Mouse (Mus musculus): ENCODE results near the gene Ccdc93.

Gene Ccdc93

DNA sequence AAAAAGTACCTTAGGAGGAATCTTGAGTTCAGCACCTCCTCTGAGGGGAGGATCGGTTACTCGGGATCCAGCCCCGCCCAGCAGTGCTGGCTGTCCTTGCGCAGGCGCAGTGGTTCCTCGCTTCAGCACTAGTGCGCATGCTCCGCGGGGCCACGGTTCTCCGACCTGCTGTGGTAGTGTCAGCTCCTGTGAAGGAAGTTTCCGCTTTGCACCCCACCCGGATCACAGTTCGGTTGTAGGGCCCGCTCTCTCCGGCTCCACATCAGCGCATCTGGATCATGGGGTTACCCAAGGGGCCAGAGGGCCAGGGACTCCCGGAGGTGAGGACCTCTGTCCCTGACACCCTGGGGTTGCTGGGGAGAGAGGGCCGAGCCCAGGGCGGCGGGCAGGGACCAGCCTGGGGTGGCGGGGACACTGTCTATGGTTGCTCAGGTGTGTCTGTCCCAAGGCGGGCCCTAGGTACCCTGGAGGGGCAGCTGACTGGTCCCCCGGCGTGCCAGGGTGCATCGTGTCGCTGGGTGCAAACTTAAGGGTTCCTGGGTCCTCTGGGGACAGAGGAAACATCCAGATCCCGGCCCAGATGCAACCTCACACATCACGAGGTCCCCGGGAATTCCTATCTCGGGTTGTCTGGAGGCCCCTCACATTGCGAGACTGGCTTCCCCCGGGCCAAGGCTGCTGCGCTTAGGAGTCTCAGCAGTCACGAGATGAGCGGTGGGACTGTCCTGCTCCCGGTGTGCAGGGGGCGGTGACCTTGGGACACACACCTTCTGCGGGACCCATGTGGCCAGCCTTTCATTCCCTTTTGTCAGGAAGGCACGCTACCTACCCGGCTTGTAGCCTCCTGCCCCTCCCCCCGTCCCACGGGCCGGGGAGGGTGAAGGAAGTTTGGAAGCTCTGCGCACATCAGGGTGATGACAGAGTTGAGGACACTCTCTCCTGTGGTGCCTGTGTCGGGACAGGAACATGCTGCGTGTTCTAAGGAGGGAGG is at the start of gene Ccdc93:
Gene Ccdc93 (plus strand): TSS at position 112 of the 991 bp plus-strand sequence.
- in situ Hi-C loops (cut with MboI) = loop anchor here (10.0 kb wide), 1 partner anchor 124 kb away; no protein-coding TSS in a partner anchor

GRCm38 (mm10) chr1:121381562-121381961 is 49.3 kb upstream of the Ccdc93 start:
- in situ Hi-C loops (cut with MboI) = no loop called here

- in situ Hi-C loops (cut with MboI) = no loop called here
Measured at GRCm38 (mm10) chr1:121388312-121388711, 42.5 kb upstream of the Ccdc93 start.

DNA sequence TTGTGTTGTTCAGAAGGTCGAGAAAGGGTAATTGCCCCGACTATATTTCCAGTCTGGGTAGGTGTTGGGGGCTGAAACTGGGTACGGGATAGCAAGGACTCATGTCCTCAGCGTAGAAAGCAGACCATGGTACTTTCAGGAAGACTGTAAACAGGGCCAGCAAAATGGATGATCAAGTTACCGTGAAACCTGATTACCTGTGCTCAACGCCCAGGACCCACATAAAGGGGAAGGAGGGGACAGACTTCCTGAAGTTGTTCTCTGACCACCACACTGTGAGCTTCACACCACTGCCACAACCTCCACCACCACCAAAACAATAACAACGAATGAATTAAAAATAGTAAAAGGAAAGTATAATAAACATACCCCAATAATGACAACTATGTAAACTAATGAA is 42.1 kb upstream of the Ccdc93 start:
- in situ Hi-C loops (cut with MboI) = no loop called here

DNA sequence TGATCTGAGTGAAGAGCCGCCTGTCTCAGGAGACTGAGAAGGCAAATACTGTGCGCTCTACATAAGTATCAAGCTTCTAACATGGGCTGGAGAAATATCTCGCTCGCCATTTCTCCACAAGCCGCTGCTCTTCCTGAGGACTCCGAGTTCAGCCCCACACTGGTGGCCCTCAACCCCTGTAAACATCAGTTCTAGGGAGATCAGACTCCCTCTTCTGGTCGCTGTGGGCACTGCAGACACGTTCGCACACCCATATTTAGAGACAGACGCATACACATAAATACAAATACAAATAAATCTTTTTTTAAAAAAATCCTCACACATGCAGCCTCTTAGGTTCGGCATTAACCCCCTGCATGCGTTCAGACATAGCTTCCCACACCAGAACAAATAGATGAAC is 41.3 kb upstream of the Ccdc93 start:
- in situ Hi-C loops (cut with MboI) = no loop called here

DNA sequence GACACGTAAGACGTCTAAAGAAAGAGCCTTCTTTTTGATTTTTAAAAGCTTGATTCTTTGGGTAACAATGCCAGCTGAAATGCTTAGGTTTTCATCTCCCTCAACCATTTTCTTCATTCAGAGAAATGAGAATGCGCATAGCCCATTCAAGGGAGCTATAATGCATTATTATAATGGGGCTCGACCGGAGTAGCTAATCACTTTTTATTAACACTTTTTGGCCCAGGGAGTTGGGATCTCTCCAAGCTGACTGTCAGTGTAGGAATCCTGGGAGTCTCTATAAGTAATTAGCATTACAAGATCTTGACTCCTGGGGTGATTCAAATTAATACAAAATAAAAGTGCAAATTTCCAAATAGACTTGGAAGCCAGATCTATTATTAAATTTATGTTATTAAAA is 40.8 kb upstream of the Ccdc93 start:
- in situ Hi-C loops (cut with MboI) = no loop called here

GRCm38 (mm10) chr1:121390421-121390820 is 40.4 kb upstream of the Ccdc93 start:
- in situ Hi-C loops (cut with MboI) = no loop called here

DNA sequence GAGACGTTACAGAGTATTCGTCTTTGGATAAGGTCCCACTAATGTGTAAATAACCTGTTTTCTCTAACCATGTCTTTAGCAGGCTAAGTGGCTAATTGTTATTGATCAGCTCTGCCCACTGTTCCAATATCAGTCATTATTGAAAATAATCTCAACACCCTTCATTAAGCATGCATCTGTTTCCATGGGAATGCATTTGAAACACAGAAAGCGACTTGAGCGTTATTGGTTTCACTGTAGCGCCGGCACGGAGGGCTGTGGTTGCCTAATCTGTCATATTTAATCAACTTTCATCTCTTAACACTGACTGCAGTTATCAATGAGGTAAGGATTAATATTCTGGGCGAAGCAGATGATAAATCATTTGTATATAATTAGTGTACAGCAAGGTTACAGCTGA is 40.0 kb upstream of the Ccdc93 start:
- in situ Hi-C loops (cut with MboI) = no loop called here

- in situ Hi-C loops (cut with MboI) = no loop called here
Measured at GRCm38 (mm10) chr1:121393117-121393516, 37.7 kb upstream of the Ccdc93 start.

DNA sequence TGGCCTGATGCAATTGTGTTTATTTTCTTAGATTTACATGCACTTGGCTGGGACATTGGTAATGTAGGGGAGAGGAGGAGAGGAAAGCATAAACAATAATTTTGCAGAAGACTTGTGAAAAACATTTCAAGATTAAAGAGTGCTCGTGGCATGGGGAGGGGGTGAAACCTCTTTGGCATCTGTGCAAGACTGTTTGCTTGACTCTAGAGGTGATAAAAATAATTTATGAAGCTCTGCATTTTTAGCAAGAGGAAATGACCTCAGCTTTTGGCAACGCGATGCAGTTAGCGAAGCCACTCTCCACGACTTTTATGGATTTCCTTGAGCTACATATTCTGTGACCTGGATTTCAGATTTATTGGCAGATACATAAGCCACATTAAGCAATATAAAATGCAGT is 36.1 kb upstream of the Ccdc93 start:
- in situ Hi-C loops (cut with MboI) = no loop called here

DNA sequence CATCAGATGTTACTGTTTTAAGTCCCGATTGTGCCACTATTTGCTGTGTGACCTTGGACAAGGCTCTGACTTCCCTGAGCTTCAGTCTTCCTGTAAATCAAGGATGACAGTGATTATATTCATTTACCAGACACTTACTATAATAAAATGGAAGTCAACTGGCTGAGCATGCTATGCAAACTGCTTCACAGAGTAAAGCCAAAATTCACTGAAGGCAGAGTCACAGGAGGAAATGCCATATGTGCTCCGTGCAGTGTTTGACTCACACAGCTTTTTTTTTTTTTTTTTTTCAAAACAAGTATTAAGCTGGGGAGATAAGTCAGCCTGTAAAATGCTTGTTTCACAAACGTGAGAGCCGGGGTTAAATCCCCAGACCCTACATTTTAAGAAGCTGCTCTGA is 34.3 kb upstream of the Ccdc93 start:
- in situ Hi-C loops (cut with MboI) = no loop called here

DNA sequence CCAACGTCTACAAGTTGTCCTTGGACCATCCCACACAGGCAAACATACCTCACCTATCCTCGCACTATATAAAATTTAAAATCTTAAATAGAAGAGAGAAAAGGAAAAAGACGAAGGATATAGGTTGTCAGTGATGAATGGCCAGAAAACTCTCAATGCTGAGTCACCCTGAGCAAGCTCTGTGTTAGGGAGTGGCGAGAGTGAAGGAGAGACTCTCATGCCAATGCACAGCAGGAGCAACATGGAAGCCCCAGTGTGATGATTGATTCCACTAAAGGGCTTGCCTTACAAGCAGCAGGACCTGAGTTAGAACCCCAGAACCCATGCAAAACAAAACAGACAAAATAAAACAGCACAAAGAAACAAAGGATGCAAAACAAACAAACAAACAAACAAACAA is 32.6 kb upstream of the Ccdc93 start:
- in situ Hi-C loops (cut with MboI) = no loop called here

GRCm38 (mm10) chr1:121398986-121399881 is 31.6 kb upstream of the Ccdc93 start:
- in situ Hi-C loops (cut with MboI) = no loop called here

GRCm38 (mm10) chr1:121400243-121400642 is 30.6 kb upstream of the Ccdc93 start:
- in situ Hi-C loops (cut with MboI) = loop anchor here (10.0 to 25.0 kb wide), 2 partner anchors 145 to 813 kb away; no protein-coding TSS in a partner anchor

DNA sequence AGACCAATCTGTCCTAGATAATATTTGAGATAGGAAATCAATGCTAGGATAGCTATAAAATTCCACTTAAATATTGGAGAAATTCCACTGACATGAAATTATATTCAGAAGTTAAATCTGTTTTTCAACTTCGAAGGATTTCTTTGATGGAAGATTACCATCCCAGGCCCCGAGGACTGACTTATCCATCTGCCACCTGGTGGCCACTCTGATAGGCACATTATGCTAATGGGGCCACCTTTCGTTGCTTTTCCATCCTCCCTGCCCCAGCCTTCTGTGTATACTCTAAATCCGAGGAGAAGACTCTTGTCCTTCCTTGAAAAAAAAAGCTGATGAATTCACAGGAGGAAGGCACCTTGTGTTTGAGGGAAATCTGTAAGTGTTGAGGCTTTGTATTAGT is 11.8 kb upstream of the Ccdc93 start:
- in situ Hi-C loops (cut with MboI) = loop anchor here (25.0 kb wide), 1 partner anchor 832 kb away; no protein-coding TSS in a partner anchor

- in situ Hi-C loops (cut with MboI) = loop anchor here (25.0 kb wide), 1 partner anchor 832 kb away; no protein-coding TSS in a partner anchor
Measured at GRCm38 (mm10) chr1:121419569-121420265, 11.1 kb upstream of the Ccdc93 start.

- in situ Hi-C loops (cut with MboI) = loop anchor here (10.0 kb wide), 1 partner anchor 124 kb away; no protein-coding TSS in a partner anchor
Measured at GRCm38 (mm10) chr1:121430183-121430937, 489 bp upstream of the Ccdc93 start.

DNA sequence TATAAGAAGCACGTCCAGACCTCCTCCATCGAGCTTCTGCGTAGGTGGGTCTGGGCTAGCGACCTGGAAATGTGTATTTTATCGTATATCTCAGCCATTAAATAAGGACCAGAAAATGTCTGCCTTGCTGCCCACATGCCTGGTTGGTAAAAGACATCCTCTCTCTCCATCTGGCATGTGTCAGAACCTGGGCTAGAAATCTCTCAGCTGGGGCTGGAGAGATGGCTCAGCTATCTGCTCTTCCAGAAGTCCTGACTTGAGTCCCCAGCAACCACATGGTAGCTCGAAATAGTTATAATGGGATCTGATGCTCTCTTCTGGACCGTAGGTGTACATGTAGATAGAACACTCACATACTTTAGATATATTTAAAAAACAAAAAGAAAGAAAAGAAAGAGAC is 5.1 kb downstream of the Ccdc93 start:
- in situ Hi-C loops (cut with MboI) = loop anchor here (10.0 kb wide), 1 partner anchor 119 kb away; no protein-coding TSS in a partner anchor

DNA sequence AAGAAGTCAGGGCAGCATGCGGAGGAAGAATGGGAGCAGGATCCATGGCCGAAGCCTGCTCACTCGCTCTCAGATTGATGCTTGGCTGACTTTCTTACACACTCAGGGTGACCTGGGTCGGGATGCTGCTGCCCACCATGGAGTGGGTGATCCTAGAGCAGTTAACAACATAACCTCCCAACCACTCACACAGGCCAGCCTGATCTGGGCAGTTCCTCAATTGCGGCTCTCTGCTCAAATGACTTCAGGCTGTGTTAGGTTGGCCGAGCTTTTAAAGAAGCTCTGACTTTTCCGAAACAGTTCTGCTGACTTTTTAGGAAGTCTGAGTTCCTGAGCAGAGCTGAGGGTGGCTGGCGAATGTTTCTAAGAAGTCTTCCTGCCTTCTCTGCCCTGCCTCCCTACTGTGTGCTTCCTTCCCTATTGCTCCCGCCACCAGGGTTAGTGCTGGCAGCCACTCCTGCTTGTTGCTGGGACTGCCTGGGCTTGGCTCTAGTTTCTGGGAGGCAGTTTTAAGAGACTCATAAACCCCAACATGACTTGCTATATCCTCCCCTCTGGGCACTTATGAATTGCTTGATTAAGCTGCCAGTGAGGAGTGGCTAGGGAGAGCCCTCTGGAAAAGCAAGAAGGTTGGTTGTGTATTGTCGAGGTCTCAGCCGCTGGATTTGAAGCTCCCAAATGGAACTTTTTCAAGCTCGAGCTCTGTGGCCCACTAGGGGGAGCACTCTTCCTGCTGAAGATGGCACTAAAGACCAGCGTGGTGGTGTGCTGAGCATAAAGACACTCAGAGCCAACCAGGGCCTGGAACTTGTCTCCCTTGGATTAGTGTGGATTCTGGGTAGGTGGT is 9.9 kb downstream of the Ccdc93 start:
- in situ Hi-C loops (cut with MboI) = no loop called here

GRCm38 (mm10) chr1:121444147-121444546 is 13.3 kb downstream of the Ccdc93 start:
- in situ Hi-C loops (cut with MboI) = no loop called here
